ENCODE assay signal across 27 mouse cellular contexts in genomic region chr6:103514756-103515155, GRCm38 (mm10). TPM values are rescaled to one million over a fixed set of nuclear protein-coding genes. Genes with fewer than 3 reads are reported as not detected.
DNase-seq lines count a peak whose midpoint lies in the region; ATAC-seq and TF ChIP-seq lines count a peak whose summit lies in the region.
"Had no signal": no experiment of that assay in that cellular context is flagged by ENCODE, and none has a peak within 500 bp of the region (broad histone marks: within the 10 kb centered on the region; RNA-seq: fewer than 3 reads in every experiment).

No protein-coding gene starts in this region.

- H3K36me3 ChIP-seq in forebrain, embryonic 15.5 days, result no peaks in the 10 kb centered on the region
- no peaks in the 10 kb centered on the region for H3K36me3 ChIP-seq in forebrain, embryonic 13.5 days (ENCODE audit: poor library complexity, severe bottlenecking)
- no peaks in the 10 kb centered on the region for H3K36me3 ChIP-seq in midbrain, embryonic 14.5 days (ENCODE audit: control insufficient read depth, insufficient read depth, low read length)
- H3K36me3 ChIP-seq in midbrain, embryonic 13.5 days, result no peaks in the 10 kb centered on the region
- no peaks in the 10 kb centered on the region for H3K36me3 ChIP-seq in hindbrain, embryonic 14.5 days (replicated peaks; ENCODE audit: control insufficient read depth, insufficient read depth)
- no peaks in the 10 kb centered on the region for H3K36me3 ChIP-seq in midbrain, postnatal 0 days (ENCODE audit: insufficient read depth, low read length)
- H3K36me3 ChIP-seq in limb, embryonic 10.5 days, result no peaks in the 10 kb centered on the region
- H3K36me3 ChIP-seq: heart, embryonic 13.5 days; intestine, embryonic 15.5 days; liver, embryonic 12.5 days had no signal

- peak overlapping the region; percentile 76 for H3K4me2 ChIP-seq in forebrain, embryonic 15.5 days (replicated peaks)
- no peak overlapping the region for H3K4me2 ChIP-seq in forebrain, embryonic 13.5 days
- H3K4me2 ChIP-seq in midbrain, embryonic 14.5 days (ENCODE audit: low read length), result peak overlapping the region; percentile 69
- H3K4me2 ChIP-seq in midbrain, embryonic 13.5 days (replicated peaks), result no peak overlapping the region
- H3K4me2 ChIP-seq in hindbrain, embryonic 14.5 days (replicated peaks), result peak overlapping the region; percentile 76
- peak overlapping the region; percentile 64 for H3K4me2 ChIP-seq in midbrain, postnatal 0 days (ENCODE audit: low read depth, low read length, poor library complexity, severe bottlenecking)
- H3K4me2 ChIP-seq: heart, embryonic 13.5 days; intestine, embryonic 15.5 days; liver, embryonic 12.5 days had no signal

- ATAC-seq in forebrain, embryonic 15.5 days (replicated peaks), result no peak
- no peak for ATAC-seq in forebrain, embryonic 13.5 days
- ATAC-seq in midbrain, embryonic 14.5 days (ENCODE audit: low FRiP score, low TSS enrichment), result no peak
- no peak for ATAC-seq in midbrain, embryonic 13.5 days
- no peak for ATAC-seq in hindbrain, embryonic 14.5 days (ENCODE audit: low FRiP score)
- ATAC-seq in midbrain, postnatal 0 days (ENCODE audit: low FRiP score), result no peak
- ATAC-seq: intestine, embryonic 15.5 days; liver, embryonic 12.5 days; liver, postnatal 0 days; Patski had no signal

- WGBS in forebrain, embryonic 15.5 days, result 20% methylated on average over 1 of the region's 1 CpGs
- 30% methylated on average over 1 of the region's 1 CpGs for WGBS in forebrain, embryonic 13.5 days
- 39% methylated on average over 1 of the region's 1 CpGs for WGBS in midbrain, embryonic 14.5 days
- 40% methylated on average over 1 of the region's 1 CpGs for WGBS in midbrain, embryonic 13.5 days
- WGBS in hindbrain, embryonic 14.5 days, result 35% methylated on average over 1 of the region's 1 CpGs
- WGBS in midbrain, postnatal 0 days, result 22% methylated on average over 1 of the region's 1 CpGs
- 94% methylated on average over 1 of the region's 1 CpGs for WGBS in limb, embryonic 10.5 days

- DNase-seq in midbrain, embryonic 14.5 days, result peak; percentile 42
- no peak for DNase-seq in hindbrain, embryonic 14.5 days (ENCODE audit: low spot score)
- DNase-seq in midbrain, postnatal 0 days (ENCODE audit: low spot score), result peak; percentile 36
- DNase-seq in limb, embryonic 10.5 days (ENCODE audit: low spot score), result no peak
- DNase-seq in heart, adult 8-10 months (ENCODE audit: low spot score), result no peak
- DNase-seq: adrenal gland, postnatal 10 days; cerebellum, adult 11 months; cerebellum, postnatal 36 days; gastrocnemius, adult 2 months; gastrocnemius, postnatal 36 days; heart, adult 2 months; heart, postnatal 10 days; kidney, adult 2 months; liver, postnatal 0 days; lung, postnatal 36 days; right cerebral cortex, adult 18-20 months; spleen, adult 18-20 months; thymus, postnatal 14 days had no signal

- H3K4me3 ChIP-seq in forebrain, embryonic 15.5 days, result no peak overlapping the region
- H3K4me3 ChIP-seq in forebrain, embryonic 13.5 days, result no peak overlapping the region
- peak overlapping the region; percentile 59; the same call in 1 of the 2 replicates for H3K4me3 ChIP-seq in midbrain, embryonic 14.5 days (replicated peaks; ENCODE audit: low read depth, low read length)
- H3K4me3 ChIP-seq in midbrain, embryonic 13.5 days (replicated peaks), result no peak overlapping the region
- peak overlapping the region; percentile 59; the same call in 1 of the 2 replicates for H3K4me3 ChIP-seq in hindbrain, embryonic 14.5 days (replicated peaks; ENCODE audit: low read length)
- H3K4me3 ChIP-seq in midbrain, postnatal 0 days (ENCODE audit: low read depth, low read length), result peak overlapping the region; percentile 73; the same call in 1 of the 2 replicates
- H3K4me3 ChIP-seq in limb, embryonic 10.5 days, result no peak overlapping the region
- H3K4me3 ChIP-seq: gastrocnemius, adult 2 months; heart, adult 2 months; heart, embryonic 13.5 days; intestine, embryonic 15.5 days; liver, embryonic 12.5 days had no signal

- H3K9me3 ChIP-seq in forebrain, embryonic 15.5 days, result no peaks in the 10 kb centered on the region
- H3K9me3 ChIP-seq in forebrain, embryonic 13.5 days (replicated peaks), result no peaks in the 10 kb centered on the region
- no peaks in the 10 kb centered on the region for H3K9me3 ChIP-seq in midbrain, embryonic 14.5 days (ENCODE audit: control insufficient read depth, low read length)
- H3K9me3 ChIP-seq in midbrain, embryonic 13.5 days, result no peaks in the 10 kb centered on the region
- H3K9me3 ChIP-seq in hindbrain, embryonic 14.5 days (ENCODE audit: control insufficient read depth, low read length), result no peaks in the 10 kb centered on the region
- no peaks in the 10 kb centered on the region for H3K9me3 ChIP-seq in midbrain, postnatal 0 days (ENCODE audit: low read length)
- no peaks in the 10 kb centered on the region for H3K9me3 ChIP-seq in limb, embryonic 10.5 days (replicated peaks)
- H3K9me3 ChIP-seq: heart, embryonic 13.5 days; intestine, embryonic 15.5 days; liver, embryonic 12.5 days had no signal

- peaks cover 36% of the 10 kb centered on the region for H3K4me1 ChIP-seq in forebrain, embryonic 15.5 days
- peaks cover 40% of the 10 kb centered on the region for H3K4me1 ChIP-seq in forebrain, embryonic 13.5 days
- peaks cover 9% of the 10 kb centered on the region; the same call in 1 of the 2 replicates for H3K4me1 ChIP-seq in midbrain, embryonic 14.5 days (ENCODE audit: control insufficient read depth, insufficient read depth, low read length)
- peaks cover 32% of the 10 kb centered on the region for H3K4me1 ChIP-seq in midbrain, embryonic 13.5 days (replicated peaks)
- H3K4me1 ChIP-seq in hindbrain, embryonic 14.5 days (replicated peaks; ENCODE audit: control insufficient read depth, insufficient read depth, low read length), result peaks cover 14% of the 10 kb centered on the region
- peaks cover under 1% of the 10 kb centered on the region; the same call in 1 of the 2 replicates for H3K4me1 ChIP-seq in midbrain, postnatal 0 days (ENCODE audit: insufficient read depth, low read length)
- H3K4me1 ChIP-seq in limb, embryonic 10.5 days, result peaks cover 21% of the 10 kb centered on the region
- H3K4me1 ChIP-seq: liver, embryonic 12.5 days had no signal

- no peaks in the 10 kb centered on the region for H3K27me3 ChIP-seq in forebrain, embryonic 15.5 days
- peaks cover 29% of the 10 kb centered on the region for H3K27me3 ChIP-seq in forebrain, embryonic 13.5 days
- no peaks in the 10 kb centered on the region for H3K27me3 ChIP-seq in midbrain, embryonic 14.5 days (ENCODE audit: control insufficient read depth, insufficient read depth, low read length)
- 0 out of 2 replicates have a peak, but pooled peaks cover 7% of the 10 kb centered on the region for H3K27me3 ChIP-seq in midbrain, embryonic 13.5 days
- H3K27me3 ChIP-seq in hindbrain, embryonic 14.5 days (ENCODE audit: control insufficient read depth, insufficient read depth, low read length), result no peaks in the 10 kb centered on the region; the same call in 1 of the 2 replicates
- H3K27me3 ChIP-seq in midbrain, postnatal 0 days (ENCODE audit: insufficient read depth, low read length), result no peaks in the 10 kb centered on the region
- peaks cover 47% of the 10 kb centered on the region for H3K27me3 ChIP-seq in limb, embryonic 10.5 days (ENCODE audit: low read depth, poor library complexity, severe bottlenecking)

- H3K27ac ChIP-seq in forebrain, embryonic 15.5 days (replicated peaks), result peak overlapping the region; percentile 96; the same call in 1 of the 2 replicates
- H3K27ac ChIP-seq in forebrain, embryonic 13.5 days, result no peak overlapping the region
- no peak overlapping the region for H3K27ac ChIP-seq in midbrain, embryonic 14.5 days (replicated peaks; ENCODE audit: low read depth, low read length)
- no peak overlapping the region for H3K27ac ChIP-seq in midbrain, embryonic 13.5 days
- peak overlapping the region; percentile 98; the same call in 1 of the 2 replicates for H3K27ac ChIP-seq in hindbrain, embryonic 14.5 days
- no peak overlapping the region for H3K27ac ChIP-seq in midbrain, postnatal 0 days (ENCODE audit: low read depth, low read length)
- H3K27ac ChIP-seq in limb, embryonic 10.5 days, result no peak overlapping the region
- H3K27ac ChIP-seq: gastrocnemius, adult 2 months; heart, adult 2 months; heart, embryonic 13.5 days; intestine, embryonic 15.5 days; kidney, postnatal 0 days; liver, embryonic 12.5 days had no signal

- H3K9ac ChIP-seq in forebrain, embryonic 15.5 days (replicated peaks), result no peak overlapping the region
- H3K9ac ChIP-seq in forebrain, embryonic 13.5 days, result no peak overlapping the region
- H3K9ac ChIP-seq in midbrain, embryonic 14.5 days (replicated peaks; ENCODE audit: low read length), result no peak overlapping the region
- H3K9ac ChIP-seq in midbrain, embryonic 13.5 days (replicated peaks), result no peak overlapping the region
- H3K9ac ChIP-seq in hindbrain, embryonic 14.5 days, result no peak overlapping the region
- no peak overlapping the region for H3K9ac ChIP-seq in midbrain, postnatal 0 days (replicated peaks; ENCODE audit: low read length, poor library complexity, severe bottlenecking)
- H3K9ac ChIP-seq: heart, embryonic 13.5 days; intestine, embryonic 15.5 days; liver, embryonic 12.5 days; liver, postnatal 0 days had no signal

- TF ChIP-seq CTCF in midbrain, postnatal 0 days (IDR thresholded peaks at IDR 0.05), result no peak

RNA-seq across cellular contexts. Expression of gene Chl1, which starts 4.4 kb away (rescaled TPM):
- polyA plus RNA-seq in forebrain, embryonic 15.5 days (2015; fragmentation: Nextera tagmentation; extraction: Ambion mirVana), result 95.5 and 96.9 TPM in 2 replicates
- polyA plus RNA-seq in forebrain, embryonic 13.5 days (2015; fragmentation: Nextera tagmentation; extraction: Ambion mirVana), result 41.2 and 42.4 TPM in 2 replicates
- 146 and 152 TPM in 2 replicates for polyA plus RNA-seq in midbrain, embryonic 14.5 days (2014; fragmentation: Nextera tagmentation; extraction: Ambion mirVana)
- polyA plus RNA-seq in midbrain, embryonic 13.5 days (2015; fragmentation: Nextera tagmentation; extraction: Ambion mirVana), result 74.8 and 90.2 TPM in 2 replicates
- 137 and 150 TPM in 2 replicates for polyA plus RNA-seq in hindbrain, embryonic 14.5 days (2014; fragmentation: Nextera tagmentation; extraction: Ambion mirVana)
- total RNA-seq in midbrain, postnatal 0 days (2014; rRNA removed), result 300 and 376 TPM in 2 replicates
- polyA plus RNA-seq in midbrain, postnatal 0 days (2015; fragmentation: Nextera tagmentation; extraction: Ambion mirVana), result 216 and 224 TPM in 2 replicates
- polyA plus RNA-seq in limb, embryonic 10.5 days (2016; fragmentation: Nextera tagmentation; extraction: Ambion mirVana), result 0.35 and 0.59 TPM in 2 replicates
- total RNA-seq in heart, adult 8-10 months (2022), result 1 to 10 TPM in 3 of 4 experiments, under 1 TPM in 1; 0.78 to 1.5 (median 1.3) TPM
- total RNA-seq: MEL had no signal
- polyA plus RNA-seq: liver, postnatal 0 days; Patski had no signal

Comparison
In these comparisons a context has a peak if more than half of its experiments do, and no peak if none do; other contexts are left out.
1. H3K27ac ChIP-seq: peak in forebrain, embryonic 15.5 days (single experiment) and hindbrain, embryonic 14.5 days (single experiment); none in forebrain, embryonic 13.5 days (single experiment), midbrain, embryonic 14.5 days (single experiment), midbrain, embryonic 13.5 days (single experiment), midbrain, postnatal 0 days (single experiment) and limb, embryonic 10.5 days (single experiment).
2. H3K4me2 ChIP-seq: peak in forebrain, embryonic 15.5 days (single experiment), midbrain, embryonic 14.5 days (single experiment), hindbrain, embryonic 14.5 days (single experiment) and midbrain, postnatal 0 days (single experiment); none in forebrain, embryonic 13.5 days (single experiment) and midbrain, embryonic 13.5 days (single experiment).
3. H3K4me3 ChIP-seq: peak in midbrain, embryonic 14.5 days (single experiment), hindbrain, embryonic 14.5 days (single experiment) and midbrain, postnatal 0 days (single experiment); none in forebrain, embryonic 15.5 days (single experiment), forebrain, embryonic 13.5 days (single experiment), midbrain, embryonic 13.5 days (single experiment) and limb, embryonic 10.5 days (single experiment).
4. DNase-seq: peak in midbrain, embryonic 14.5 days (single experiment) and midbrain, postnatal 0 days (single experiment); none in hindbrain, embryonic 14.5 days (single experiment), limb, embryonic 10.5 days (single experiment) and heart, adult 8-10 months (single experiment).
5. RNA of gene Chl1, which starts 4.4 kb away (polyA plus RNA-seq): 216 to 224 TPM in midbrain, postnatal 0 days, 146 to 152 TPM in midbrain, embryonic 14.5 days, 137 to 150 TPM in hindbrain, embryonic 14.5 days, 95.5 to 96.9 TPM in forebrain, embryonic 15.5 days, 74.8 to 90.2 TPM in midbrain, embryonic 13.5 days and 41.2 to 42.4 TPM in forebrain, embryonic 13.5 days; 0.35 to 0.59 TPM in limb, embryonic 10.5 days; every median in the first group is over 10 times any median in the second.